Mouse (Mus musculus): Measurements from ENCODE around the gene Rpl41. TPM values are rescaled to one million over a fixed set of nuclear protein-coding genes. Genes with fewer than 3 reads are reported as not detected.

Rpl41 gene
- polyA plus RNA-seq, 1 experiment: 2,223 TPM

GRCm38 (mm10) chr10:128535206-128535605 is 13.9 kb downstream of the Rpl41 start:
- no peak for TF ChIP-seq POLR2A (IDR thresholded peaks at IDR 0.05; ENCODE audit: borderline replicate concordance, extremely low read depth, insufficient read depth, insufficient read length, poor library complexity, severe bottlenecking)
- no peak for TF ChIP-seq CTCF (IDR thresholded peaks at IDR 0.05; ENCODE audit: borderline replicate concordance, extremely low read depth, insufficient read depth, insufficient read length)
- no peak for DNase-seq (ENCODE audit: low read depth)

GRCm38 (mm10) chr10:128526366-128527356 is 22.4 kb downstream of the Rpl41 start:
- TF ChIP-seq CTCF (IDR thresholded peaks at IDR 0.05; ENCODE audit: borderline replicate concordance, extremely low read depth, insufficient read depth, insufficient read length) (no peak), POLR2A (IDR thresholded peaks at IDR 0.05; ENCODE audit: borderline replicate concordance, extremely low read depth, insufficient read depth, insufficient read length, poor library complexity, severe bottlenecking) (no peak)
- no peak for DNase-seq (ENCODE audit: low read depth)

- TF ChIP-seq POLR2A (IDR thresholded peaks at IDR 0.05; ENCODE audit: borderline replicate concordance, extremely low read depth, insufficient read depth, insufficient read length, poor library complexity, severe bottlenecking) (0 out of 2 replicates have a peak, but pooled peaks have one; percentile 33), CTCF (IDR thresholded peaks at IDR 0.05; ENCODE audit: borderline replicate concordance, extremely low read depth, insufficient read depth, insufficient read length) (peak; percentile 18; the same call in 1 of the 2 replicates)
- peak; percentile 98 for DNase-seq (ENCODE audit: low read depth)
Observed at GRCm38 (mm10) chr10:128525671-128526308, 23.3 kb downstream of the Rpl41 start, which contains the start of gene Esyt1. Gene Esyt1, minus strand, starts transcription at chr10:128525871.

- TF ChIP-seq POLR2A (IDR thresholded peaks at IDR 0.05; ENCODE audit: borderline replicate concordance, extremely low read depth, insufficient read depth, insufficient read length, poor library complexity, severe bottlenecking): no peak
- peak; percentile 71 for DNase-seq (ENCODE audit: low read depth)
Observed at GRCm38 (mm10) chr10:128524732-128525662, 24.1 kb downstream of the Rpl41 start.

GRCm38 (mm10) chr10:128524111-128524731 is 24.9 kb downstream of the Rpl41 start:
- TF ChIP-seq POLR2A (IDR thresholded peaks at IDR 0.05; ENCODE audit: borderline replicate concordance, extremely low read depth, insufficient read depth, insufficient read length, poor library complexity, severe bottlenecking) (no peak), CTCF (IDR thresholded peaks at IDR 0.05; ENCODE audit: borderline replicate concordance, extremely low read depth, insufficient read depth, insufficient read length) (no peak)
- peak; percentile 5 for DNase-seq (ENCODE audit: low read depth)

GRCm38 (mm10) chr10:128522351-128522750 is 26.8 kb downstream of the Rpl41 start:
- no peak for DNase-seq (ENCODE audit: low read depth)

GRCm38 (mm10) chr10:128520591-128520990 is 28.5 kb downstream of the Rpl41 start:
- no peak for DNase-seq (ENCODE audit: low read depth)
- TF ChIP-seq POLR2A (IDR thresholded peaks at IDR 0.05; ENCODE audit: borderline replicate concordance, extremely low read depth, insufficient read depth, insufficient read length, poor library complexity, severe bottlenecking): no peak
- TF ChIP-seq CTCF (IDR thresholded peaks at IDR 0.05; ENCODE audit: borderline replicate concordance, extremely low read depth, insufficient read depth, insufficient read length): no peak

More at GRCm38 (mm10) chr10:128522351-128522750, 26.8 kb downstream of the Rpl41 start:
- TF ChIP-seq POLR2A (IDR thresholded peaks at IDR 0.05; ENCODE audit: borderline replicate concordance, extremely low read depth, insufficient read depth, insufficient read length, poor library complexity, severe bottlenecking): no peak
- TF ChIP-seq CTCF (IDR thresholded peaks at IDR 0.05; ENCODE audit: borderline replicate concordance, extremely low read depth, insufficient read depth, insufficient read length): no peak

GRCm38 (mm10) chr10:128518833-128519232 is 30.3 kb downstream of the Rpl41 start:
- DNase-seq (ENCODE audit: low read depth): peak; percentile 34

GRCm38 (mm10) chr10:128516677-128517076 is 32.4 kb downstream of the Rpl41 start:
- no peak for DNase-seq (ENCODE audit: low read depth)
- no peak for TF ChIP-seq CTCF (IDR thresholded peaks at IDR 0.05; ENCODE audit: borderline replicate concordance, extremely low read depth, insufficient read depth, insufficient read length)
- no peak for TF ChIP-seq POLR2A (IDR thresholded peaks at IDR 0.05; ENCODE audit: borderline replicate concordance, extremely low read depth, insufficient read depth, insufficient read length, poor library complexity, severe bottlenecking)

More at GRCm38 (mm10) chr10:128518833-128519232, 30.3 kb downstream of the Rpl41 start:
- TF ChIP-seq POLR2A (IDR thresholded peaks at IDR 0.05; ENCODE audit: borderline replicate concordance, extremely low read depth, insufficient read depth, insufficient read length, poor library complexity, severe bottlenecking) (no peak), CTCF (IDR thresholded peaks at IDR 0.05; ENCODE audit: borderline replicate concordance, extremely low read depth, insufficient read depth, insufficient read length) (peak; percentile 50; the same call in 1 of the 2 replicates)

GRCm38 (mm10) chr10:128516029-128516428 is 33.1 kb downstream of the Rpl41 start:
- no peak for DNase-seq (ENCODE audit: low read depth)
- no peak for TF ChIP-seq POLR2A (IDR thresholded peaks at IDR 0.05; ENCODE audit: borderline replicate concordance, extremely low read depth, insufficient read depth, insufficient read length, poor library complexity, severe bottlenecking)
- no peak for TF ChIP-seq CTCF (IDR thresholded peaks at IDR 0.05; ENCODE audit: borderline replicate concordance, extremely low read depth, insufficient read depth, insufficient read length)
